Comparison of ENCODE assay signal across 9 mouse cellular contexts in the genomic region with DNA sequence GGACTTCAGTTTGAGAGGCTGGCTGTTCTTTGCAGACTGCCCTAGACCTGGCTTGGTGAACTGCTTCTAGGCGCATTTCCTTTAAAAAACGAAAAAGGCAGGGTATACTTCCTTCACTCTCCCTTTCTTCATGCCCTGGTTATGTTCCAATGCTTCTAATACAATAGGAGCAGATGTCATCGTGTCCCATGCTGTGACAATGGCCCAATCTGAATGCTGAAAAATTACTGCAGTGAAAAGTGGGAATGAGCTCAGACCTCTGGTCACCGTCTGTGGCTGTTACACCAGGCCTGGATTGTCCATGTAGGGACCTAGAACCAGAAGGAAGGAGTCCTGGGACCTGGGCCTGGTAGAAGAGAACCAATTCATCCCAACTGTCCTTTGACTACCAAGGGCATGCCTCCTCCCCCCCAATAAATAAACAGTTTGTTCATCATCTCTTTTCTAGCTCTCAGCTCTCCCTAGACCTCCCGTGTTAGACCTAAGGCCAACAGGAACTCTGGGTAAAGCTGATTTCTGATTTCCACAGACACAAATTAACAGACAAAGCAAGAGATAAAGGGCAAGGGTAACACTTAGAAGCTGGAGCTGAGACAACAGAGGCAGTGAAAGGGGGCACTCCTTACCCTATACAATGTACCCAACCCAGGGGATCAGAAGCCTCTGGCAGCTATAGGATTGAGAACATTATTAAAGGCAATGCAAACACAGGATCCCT. TPM values are rescaled to one million over a fixed set of nuclear protein-coding genes. Genes with fewer than 3 reads are reported as not detected.
A peak's percentile ranks its signal among the peaks of the same experiment; 100 is the strongest.
DNase-seq lines count a peak whose midpoint lies in the region; ATAC-seq and TF ChIP-seq lines count a peak whose summit lies in the region.
"Had no signal": no experiment of that assay in that cellular context is flagged by ENCODE, and none has a peak within 500 bp of the region (broad histone marks: within the 10 kb centered on the region; RNA-seq: fewer than 3 reads in every experiment).

No protein-coding gene starts in this region.

- H3K4me2 ChIP-seq in forebrain, embryonic 12.5 days: no peak overlapping the region
- no peak overlapping the region for H3K4me2 ChIP-seq in forebrain, embryonic 16.5 days (ENCODE audit: low read length)
- no peak overlapping the region for H3K4me2 ChIP-seq in hindbrain, postnatal 0 days (ENCODE audit: low read depth, low read length)
- H3K4me2 ChIP-seq in stomach, embryonic 14.5 days (replicated peaks; ENCODE audit: low read depth, low read length): no peak overlapping the region

- ATAC-seq in forebrain, embryonic 12.5 days (ENCODE audit: low FRiP score): no peak
- ATAC-seq in forebrain, embryonic 16.5 days: no peak
- ATAC-seq in megakaryocyte, adult 5-6 weeks (ENCODE audit: poor library complexity, severe bottlenecking): no peak
- no peak for ATAC-seq in hindbrain, postnatal 0 days
- ATAC-seq in stomach, embryonic 14.5 days (ENCODE audit: insufficient number of reproducible peaks, insufficient read depth, low FRiP score, low read depth): no peak

- H3K9me3 ChIP-seq in forebrain, embryonic 12.5 days: no peaks in the 10 kb centered on the region
- H3K9me3 ChIP-seq in forebrain, embryonic 16.5 days (ENCODE audit: control insufficient read depth, low read length): no peaks in the 10 kb centered on the region
- no peaks in the 10 kb centered on the region for H3K9me3 ChIP-seq in megakaryocyte, embryonic 14.5 days
- no peaks in the 10 kb centered on the region for H3K9me3 ChIP-seq in hindbrain, postnatal 0 days (ENCODE audit: low read length)
- no peaks in the 10 kb centered on the region for H3K9me3 ChIP-seq in stomach, embryonic 14.5 days (ENCODE audit: control insufficient read depth, low read depth, low read length)

- peak overlapping the region; percentile 21; the same call in 1 of the 2 replicates for H3K27ac ChIP-seq in forebrain, embryonic 12.5 days
- H3K27ac ChIP-seq in forebrain, embryonic 16.5 days (ENCODE audit: low read length): no peak overlapping the region; the same call in 1 of the 2 replicates
- H3K27ac ChIP-seq in hindbrain, postnatal 0 days: peak overlapping the region; percentile 67
- H3K27ac ChIP-seq in stomach, embryonic 14.5 days (ENCODE audit: low read length): peak overlapping the region; percentile 58

- H3K27me3 ChIP-seq in forebrain, embryonic 12.5 days: no peaks in the 10 kb centered on the region
- no peaks in the 10 kb centered on the region for H3K27me3 ChIP-seq in forebrain, embryonic 16.5 days (replicated peaks; ENCODE audit: control insufficient read depth, insufficient read depth, low read length)
- no peaks in the 10 kb centered on the region for H3K27me3 ChIP-seq in megakaryocyte, embryonic 14.5 days (replicated peaks)
- H3K27me3 ChIP-seq in hindbrain, postnatal 0 days (ENCODE audit: insufficient read depth, low read length): no peaks in the 10 kb centered on the region
- no peaks in the 10 kb centered on the region for H3K27me3 ChIP-seq in stomach, embryonic 14.5 days (ENCODE audit: control insufficient read depth, insufficient read depth, low read length)

- H3K4me3 ChIP-seq in forebrain, embryonic 12.5 days (replicated peaks): no peak overlapping the region
- H3K4me3 ChIP-seq in forebrain, embryonic 16.5 days (replicated peaks; ENCODE audit: low read length): no peak overlapping the region
- H3K4me3 ChIP-seq in megakaryocyte, embryonic 14.5 days (replicated peaks): peak overlapping the region; percentile 80
- no peak overlapping the region for H3K4me3 ChIP-seq in hindbrain, postnatal 0 days (ENCODE audit: low read length)
- no peak overlapping the region for H3K4me3 ChIP-seq in stomach, embryonic 14.5 days (ENCODE audit: low read depth, low read length)

- 87% methylated on average over 5 of the region's 5 CpGs for WGBS in forebrain, embryonic 12.5 days
- WGBS in forebrain, embryonic 16.5 days: 77% methylated on average over 5 of the region's 5 CpGs
- 56% methylated on average over 5 of the region's 5 CpGs for WGBS in hindbrain, postnatal 0 days
- 82% methylated on average over 5 of the region's 5 CpGs for WGBS in stomach, embryonic 14.5 days

- H3K36me3 ChIP-seq in forebrain, embryonic 12.5 days (replicated peaks): no peaks in the 10 kb centered on the region
- H3K36me3 ChIP-seq in forebrain, embryonic 16.5 days (ENCODE audit: control insufficient read depth, insufficient read depth): no peaks in the 10 kb centered on the region
- H3K36me3 ChIP-seq in megakaryocyte, embryonic 14.5 days (replicated peaks; ENCODE audit: low read length): peaks cover 41% of the 10 kb centered on the region
- H3K36me3 ChIP-seq in hindbrain, postnatal 0 days (ENCODE audit: insufficient read depth, low read length): no peaks in the 10 kb centered on the region
- no peaks in the 10 kb centered on the region for H3K36me3 ChIP-seq in stomach, embryonic 14.5 days (ENCODE audit: control insufficient read depth, insufficient read depth, low read length)

- no peak for TF ChIP-seq CTCF in hindbrain, postnatal 0 days (IDR thresholded peaks at IDR 0.05; ENCODE audit: low read depth)

- no peak overlapping the region for H3K9ac ChIP-seq in forebrain, embryonic 12.5 days
- no peak overlapping the region for H3K9ac ChIP-seq in forebrain, embryonic 16.5 days (replicated peaks; ENCODE audit: low read depth, low read length)
- H3K9ac ChIP-seq in hindbrain, postnatal 0 days (replicated peaks; ENCODE audit: low read length): no peak overlapping the region
- no peak overlapping the region for H3K9ac ChIP-seq in stomach, embryonic 14.5 days (replicated peaks; ENCODE audit: low read depth, low read length)

- peak; percentile 2 for DNase-seq in hindbrain, postnatal 0 days (ENCODE audit: low spot score)
- no peak for DNase-seq in thymus, adult 18-20 months
- no peak for DNase-seq in gastrocnemius, adult 8-10 months (ENCODE audit: low spot score in 2 of 2)
- DNase-seq: adrenal gland, adult 8-10 months had no signal

- H3K4me1 ChIP-seq in forebrain, embryonic 12.5 days: peaks cover 54% of the 10 kb centered on the region
- H3K4me1 ChIP-seq in forebrain, embryonic 16.5 days (replicated peaks; ENCODE audit: control insufficient read depth, insufficient read depth, low read length): peaks cover 49% of the 10 kb centered on the region
- H3K4me1 ChIP-seq in megakaryocyte, embryonic 14.5 days: peaks cover 99% of the 10 kb centered on the region
- H3K4me1 ChIP-seq in hindbrain, postnatal 0 days (ENCODE audit: insufficient read depth, low read length): peaks cover 37% of the 10 kb centered on the region
- H3K4me1 ChIP-seq in stomach, embryonic 14.5 days (ENCODE audit: control insufficient read depth, insufficient read depth, low read length): peaks cover 35% of the 10 kb centered on the region

RNA-seq across cellular contexts. Expression of a gene that starts 8.7 kb away (rescaled TPM):
- not detected in 2 replicates for polyA plus RNA-seq in forebrain, embryonic 12.5 days (2016; fragmentation: Nextera tagmentation; extraction: Ambion mirVana)
- 0.35 TPM in 1 of 2 replicates, not detected in the other for polyA plus RNA-seq in forebrain, embryonic 16.5 days (2015; fragmentation: Nextera tagmentation; extraction: Ambion mirVana)
- not detected in 2 replicates for polyA plus RNA-seq in megakaryocyte, embryonic 14.5 days (2012; ENCODE audit: insufficient read depth, low replicate concordance)
- not detected in 2 replicates for total RNA-seq in megakaryocyte, adult 5-6 weeks (2015)
- total RNA-seq in megakaryocyte, adult 5-6 weeks (2017): not detected in 2 replicates
- total RNA-seq in hindbrain, postnatal 0 days (2014; rRNA removed): not detected in 2 replicates
- polyA plus RNA-seq in hindbrain, postnatal 0 days (2015; fragmentation: Nextera tagmentation; extraction: Ambion mirVana): not detected in 2 replicates
- polyA plus RNA-seq in stomach, embryonic 14.5 days (2014; fragmentation: Nextera tagmentation; extraction: Ambion mirVana): 0.25 and 0.34 TPM in 2 replicates
- total RNA-seq in gastrocnemius, adult 8-10 months (2022): not detected

RNA-seq across cellular contexts. Expression of a gene that starts 30.8 kb away (rescaled TPM):
- polyA plus RNA-seq in forebrain, embryonic 12.5 days (2016; fragmentation: Nextera tagmentation; extraction: Ambion mirVana): 21.9 and 26.1 TPM in 2 replicates
- 31.1 and 33.7 TPM in 2 replicates for polyA plus RNA-seq in forebrain, embryonic 16.5 days (2015; fragmentation: Nextera tagmentation; extraction: Ambion mirVana)
- polyA plus RNA-seq in megakaryocyte, embryonic 14.5 days (2012; ENCODE audit: insufficient read depth, low replicate concordance): 117 and 140 TPM in 2 replicates
- total RNA-seq in megakaryocyte, adult 5-6 weeks (2015): 108 and 122 TPM in 2 replicates
- total RNA-seq in megakaryocyte, adult 5-6 weeks (2017): 61.7 and 64.4 TPM in 2 replicates
- 30.7 and 34.0 TPM in 2 replicates for total RNA-seq in hindbrain, postnatal 0 days (2014; rRNA removed)
- 26.9 and 28.0 TPM in 2 replicates for polyA plus RNA-seq in hindbrain, postnatal 0 days (2015; fragmentation: Nextera tagmentation; extraction: Ambion mirVana)
- polyA plus RNA-seq in stomach, embryonic 14.5 days (2014; fragmentation: Nextera tagmentation; extraction: Ambion mirVana): 35.5 and 38.5 TPM in 2 replicates
- total RNA-seq in gastrocnemius, adult 8-10 months (2022): 10 to 100 TPM; 35.8 to 65.5 (median 41.6) TPM
